Mouse (Mus musculus) gastrocnemius, adult 8-10 months (tissue): ENCODE measurements around the gene D11Wsu47e. TPM values are rescaled to one million over a fixed set of nuclear protein-coding genes. Genes with fewer than 3 reads are reported as not detected.

Experiments
- DNase-seq, 2 experiments: peaks; one replicate each; pipeline ENCODE4 v3.0.0; 2022; ENCODE audit warnings: low spot score in 2 of 2
- total RNA-seq, 4 experiments: library from RNA; stranded (reverse); gene quantifications; 2 replicates each; pipeline ENCODE4 v1.2.4; 2022

The D11Wsu47e gene
- total RNA-seq, 4 experiments from 2014 or later = 3.3 to 5.0 (median 4.4) TPM

DNA sequence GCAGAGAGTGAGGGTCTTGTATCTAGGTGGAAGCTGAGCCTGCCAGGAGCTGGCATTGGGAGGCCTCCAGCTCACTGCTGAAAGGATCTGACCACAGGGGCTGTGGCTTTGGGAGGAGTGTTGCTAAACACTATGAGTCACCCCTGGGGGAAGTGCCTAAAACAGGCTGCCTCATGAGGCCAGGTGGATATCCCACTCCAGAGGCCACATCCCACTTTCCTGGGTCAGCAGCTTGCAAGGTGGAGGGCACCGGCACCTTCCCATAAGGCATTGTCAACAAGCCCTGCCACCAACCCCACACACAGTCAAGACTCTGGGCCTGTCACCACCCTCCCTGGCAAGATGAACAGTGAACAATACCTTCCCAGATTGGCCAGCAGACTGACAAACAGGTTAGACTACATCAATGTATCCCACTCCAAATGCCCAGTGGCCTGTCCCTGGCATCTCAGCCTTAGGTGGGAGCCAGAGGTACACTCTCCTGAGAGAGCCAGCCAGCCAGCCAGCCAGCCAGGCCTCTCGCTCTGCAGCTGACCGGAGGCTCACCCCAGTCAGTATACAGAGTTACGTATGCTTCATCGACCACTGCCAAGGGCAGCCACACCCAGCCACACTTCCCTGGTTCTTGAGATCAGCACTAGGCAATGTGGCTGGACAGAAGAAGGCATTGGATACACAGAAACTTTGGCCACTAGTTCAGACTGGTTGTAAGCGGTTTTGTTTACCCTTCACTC lies 49.6 kb downstream of the D11Wsu47e start:
- no peak for DNase-seq

DNA sequence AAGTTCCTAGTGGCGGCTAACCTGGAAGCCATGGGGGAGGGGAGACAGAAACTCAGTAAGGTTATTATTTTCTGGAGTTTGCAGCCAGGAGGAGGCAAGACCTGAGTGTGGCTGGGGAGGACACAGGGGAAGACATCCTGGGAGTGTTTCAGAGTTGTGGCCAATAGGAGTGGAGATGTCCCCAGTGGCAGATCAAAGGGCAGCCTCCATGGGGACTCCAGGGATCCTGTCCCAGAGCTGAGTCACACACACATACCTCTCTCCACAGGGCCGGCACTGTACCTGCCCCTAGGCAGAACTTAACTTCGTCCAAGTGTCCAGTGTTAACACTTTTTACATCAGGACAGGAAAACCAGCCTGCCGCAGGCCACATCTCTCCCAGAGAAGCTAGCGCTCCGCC lies 50.9 kb downstream of the D11Wsu47e start:
- no peak for DNase-seq

DNA sequence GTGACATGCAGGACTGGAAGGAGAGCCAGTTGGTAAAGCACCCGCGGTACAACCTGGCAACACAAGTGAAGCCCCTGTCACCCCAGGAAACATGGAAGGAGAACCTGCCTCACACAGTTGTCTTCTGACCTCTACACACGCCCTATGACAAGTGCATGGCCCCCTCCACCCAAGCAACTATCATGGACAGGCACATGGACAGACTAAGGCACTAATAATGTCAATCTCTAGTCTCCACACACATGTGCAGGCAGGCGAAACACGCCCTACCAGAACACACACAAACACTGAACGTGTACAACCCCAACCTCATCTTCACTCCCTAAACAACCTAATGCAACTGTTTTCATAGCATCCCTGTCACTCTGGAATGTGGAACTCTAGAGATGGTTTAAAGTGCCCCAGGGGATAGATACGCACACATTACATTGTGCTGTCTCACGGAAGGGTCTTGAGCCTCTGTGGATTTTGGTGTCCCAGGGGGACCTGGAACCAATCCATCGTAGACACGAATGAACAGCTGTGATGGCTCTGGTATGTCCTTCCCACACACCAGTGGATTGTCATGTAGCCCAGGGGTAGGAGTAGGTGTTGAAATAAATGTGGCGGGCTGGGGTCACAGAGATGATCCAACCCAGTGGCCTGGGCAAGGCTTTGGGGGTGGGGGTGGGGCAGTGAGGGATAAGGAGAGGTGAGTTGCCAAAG lies 52.8 kb downstream of the D11Wsu47e start:
- no peak for DNase-seq

DNA sequence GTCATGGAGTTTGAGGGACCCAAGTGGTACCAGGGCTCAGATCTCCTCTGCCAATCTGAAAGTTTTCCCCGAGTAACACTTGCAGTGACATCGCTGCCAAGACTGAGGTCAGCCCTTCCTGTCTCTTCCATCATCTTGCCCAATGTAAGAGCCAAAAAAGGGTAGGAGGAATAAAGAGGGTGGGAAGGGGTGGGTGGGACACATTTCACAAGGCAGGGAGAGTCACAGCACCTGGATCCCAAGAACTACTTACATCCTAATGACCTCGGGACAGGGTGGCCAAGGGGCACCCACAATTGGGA lies 53.3 kb downstream of the D11Wsu47e start:
- DNase-seq = no peak

DNA sequence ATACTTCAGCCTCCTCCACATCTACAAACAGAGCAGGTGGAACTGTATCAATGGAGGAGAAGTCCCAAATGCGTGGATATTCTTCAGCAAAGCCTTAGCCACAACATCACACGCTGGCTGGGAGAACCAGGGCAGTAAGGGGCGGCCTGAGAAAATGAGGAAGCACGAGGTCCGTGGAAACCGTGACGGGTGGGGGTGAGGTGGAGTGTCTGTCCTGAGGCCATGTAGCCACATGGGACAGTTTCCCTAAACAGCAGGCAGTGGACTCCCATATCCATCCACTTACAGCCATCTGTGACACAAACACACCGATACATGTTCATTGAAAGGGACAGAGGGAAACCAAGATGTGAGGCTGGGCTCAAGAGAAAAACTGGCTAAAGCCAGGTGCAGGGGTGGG lies 53.7 kb downstream of the D11Wsu47e start:
- no peak for DNase-seq

DNA sequence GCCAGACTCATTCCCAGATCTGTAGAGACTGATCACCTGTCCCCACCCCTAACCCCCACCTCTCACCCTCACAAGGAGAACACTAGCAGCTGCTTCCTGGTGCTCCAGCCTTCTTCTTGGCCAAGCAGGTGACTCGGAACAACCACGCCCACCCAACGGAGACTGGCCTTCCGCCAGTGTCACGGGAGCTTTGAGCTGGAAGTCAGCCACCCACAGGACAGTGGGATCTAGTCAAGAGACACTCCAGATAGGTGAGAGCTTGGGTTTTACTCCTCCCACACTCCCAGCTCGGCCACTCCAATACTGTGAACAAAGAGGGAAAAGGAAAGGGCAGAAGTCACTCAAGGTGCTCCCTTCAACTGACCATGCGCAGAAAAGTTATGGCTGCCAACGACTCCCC lies 55.0 kb downstream of the D11Wsu47e start:
- DNase-seq = no peak

DNA sequence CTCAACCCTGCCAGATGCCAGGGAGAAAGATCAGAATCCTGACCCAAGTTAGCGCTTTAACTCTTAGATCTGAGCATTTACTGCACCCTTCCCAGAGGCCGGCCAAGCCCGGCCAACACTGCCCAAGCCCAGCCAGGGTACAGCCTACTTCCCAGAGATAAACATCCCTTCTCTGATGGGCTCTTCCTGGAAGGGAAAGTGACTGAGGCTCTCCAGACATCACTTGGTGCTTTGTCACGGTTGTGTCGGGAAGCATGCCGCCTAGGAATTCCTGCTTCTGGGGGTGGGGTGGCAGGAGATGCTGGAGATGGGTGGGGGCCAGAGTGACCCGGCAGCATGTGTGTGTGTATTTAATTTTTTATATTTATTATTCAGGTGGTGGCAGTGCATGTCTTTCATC lies 55.9 kb downstream of the D11Wsu47e start:
- DNase-seq = no peak

DNA sequence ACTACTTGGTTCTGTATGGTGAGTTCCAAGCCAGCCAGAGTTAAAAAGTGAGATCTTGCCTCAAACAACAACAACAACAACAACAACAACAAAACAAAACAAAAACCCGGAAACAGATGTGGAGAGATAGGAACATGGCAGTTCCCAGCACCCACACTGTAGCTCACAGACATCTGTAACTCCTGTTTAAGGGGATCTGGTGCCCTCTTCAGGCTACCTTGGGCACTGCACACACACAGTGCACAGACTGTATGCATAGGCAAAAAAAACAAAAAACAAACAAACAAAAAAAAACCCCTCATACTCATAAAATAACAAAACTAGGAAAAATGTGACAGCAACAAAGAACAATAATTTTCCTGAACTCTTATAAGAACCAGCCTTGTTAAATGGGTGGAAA lies 58.8 kb downstream of the D11Wsu47e start:
- DNase-seq = no peak

Other genes with a start within 250 kb of the D11Wsu47e start
- gene Sstr2, start 65.1 kb upstream of the D11Wsu47e start, total RNA-seq = not detected
- 10 to 100 TPM; 18.4 to 24.6 (median 20.6) TPM for gene Cog1, start 35.2 kb upstream of the D11Wsu47e start, total RNA-seq
- gene Slc39a11, start 34.3 kb upstream of the D11Wsu47e start, total RNA-seq = 1 to 10 TPM; 2.1 to 2.6 (median 2.2) TPM
- gene Fam104a, start 257 bp upstream of the D11Wsu47e start, total RNA-seq = 10 to 100 TPM; 30.8 to 41.7 (median 36.1) TPM
- gene Cpsf4l, start 25.6 kb downstream of the D11Wsu47e start, total RNA-seq = not detected
- gene Cdc42ep4, start 67.5 kb downstream of the D11Wsu47e start, total RNA-seq = 1 to 10 TPM; 2.8 to 6.4 (median 5.0) TPM